Mouse (Mus musculus) cerebellum, postnatal 4 days (tissue): Measurements from ENCODE around the gene Ubtd2.

Experiments used
- DNase-seq, 2 experiments: peaks; one replicate each; pipeline ENCODE4 v3.0.0; 2022; ENCODE audit warnings: low spot score in 2 of 2, mixed read lengths in 1 of 2

Gene Ubtd2

GRCm38 (mm10) chr11:32518770-32519169, 63.6 kb downstream of the Ubtd2 start:
- no peak for DNase-seq

GRCm38 (mm10) chr11:32519354-32519753, 64.2 kb downstream of the Ubtd2 start:
- no peak for DNase-seq

GRCm38 (mm10) chr11:32521246-32521645, 66.1 kb downstream of the Ubtd2 start:
- DNase-seq = no peak

- DNase-seq = no peak
Measured at GRCm38 (mm10) chr11:32524122-32524920, 69.2 kb downstream of the Ubtd2 start.

GRCm38 (mm10) chr11:32527006-32527405, 71.8 kb downstream of the Ubtd2 start:
- no peak for DNase-seq

- no peak for DNase-seq
Measured at GRCm38 (mm10) chr11:32530151-32530550, 75.0 kb downstream of the Ubtd2 start.

GRCm38 (mm10) chr11:32531871-32532764, 76.9 kb downstream of the Ubtd2 start, which contains the start of gene Efcab9:
Gene Efcab9, minus strand, starts transcription at chr11:32532081.
- DNase-seq = no peak

- peak; percentile 63 to 76 for DNase-seq
Measured at GRCm38 (mm10) chr11:32532765-32533481, 77.8 kb downstream of the Ubtd2 start, which contains the start of gene Stk10. Gene Stk10, plus strand, starts transcription at chr11:32533305.

- DNase-seq = no peak
Measured at GRCm38 (mm10) chr11:32533482-32534261, 78.5 kb downstream of the Ubtd2 start.

GRCm38 (mm10) chr11:32534453-32535075, 79.4 kb downstream of the Ubtd2 start:
- no peak for DNase-seq

- no peak for DNase-seq
Measured at GRCm38 (mm10) chr11:32535646-32536045, 80.5 kb downstream of the Ubtd2 start.

- no peak for DNase-seq
Measured at GRCm38 (mm10) chr11:32536954-32537353, 81.8 kb downstream of the Ubtd2 start.

GRCm38 (mm10) chr11:32538435-32538834, 83.3 kb downstream of the Ubtd2 start:
- DNase-seq = no peak

GRCm38 (mm10) chr11:32538846-32539245, 83.7 kb downstream of the Ubtd2 start:
- no peak for DNase-seq

- no peak for DNase-seq
Measured at GRCm38 (mm10) chr11:32539717-32540116, 84.5 kb downstream of the Ubtd2 start.

- no peak for DNase-seq
Measured at GRCm38 (mm10) chr11:32540463-32540862, 85.3 kb downstream of the Ubtd2 start.

GRCm38 (mm10) chr11:32542181-32542580, 87.0 kb downstream of the Ubtd2 start:
- no peak for DNase-seq

- no peak for DNase-seq
Measured at GRCm38 (mm10) chr11:32542687-32543411, 87.7 kb downstream of the Ubtd2 start.

- no peak for DNase-seq
Measured at GRCm38 (mm10) chr11:32544041-32544440, 88.9 kb downstream of the Ubtd2 start.

GRCm38 (mm10) chr11:32544497-32544896, 89.3 kb downstream of the Ubtd2 start:
- DNase-seq = no peak
